Mouse (Mus musculus) adipocyte (in vitro differentiated cells): ENCODE data around the gene C530008M17Rik.

Experiments used
- DNase-seq: peaks from one replicate; pipeline ENCODE4 v3.0.0-alpha.2; 2016; ENCODE audit warnings: low spot score

C530008M17Rik gene

GRCm38 (mm10) chr5:76773492-76774158 is 117.3 kb downstream of the C530008M17Rik start:
- DNase-seq, result no peak

GRCm38 (mm10) chr5:76779094-76779615 is 122.8 kb downstream of the C530008M17Rik start:
- DNase-seq, result no peak

- DNase-seq, result no peak
Observed at GRCm38 (mm10) chr5:76781943-76782342, 125.6 kb downstream of the C530008M17Rik start.

GRCm38 (mm10) chr5:76782414-76783103 is 126.2 kb downstream of the C530008M17Rik start:
- no peak for DNase-seq

GRCm38 (mm10) chr5:76783104-76783441 is 126.8 kb downstream of the C530008M17Rik start:
- no peak for DNase-seq

- no peak for DNase-seq
Observed at GRCm38 (mm10) chr5:76784151-76784723, 127.9 kb downstream of the C530008M17Rik start.

GRCm38 (mm10) chr5:76785013-76785412 is 128.7 kb downstream of the C530008M17Rik start:
- DNase-seq, result no peak

- DNase-seq, result no peak
Observed at GRCm38 (mm10) chr5:76789881-76790280, 133.6 kb downstream of the C530008M17Rik start.

- DNase-seq, result no peak
Observed at GRCm38 (mm10) chr5:76791280-76791679, 135.0 kb downstream of the C530008M17Rik start.

- no peak for DNase-seq
Observed at GRCm38 (mm10) chr5:76792720-76793119, 136.4 kb downstream of the C530008M17Rik start.

- no peak for DNase-seq
Observed at GRCm38 (mm10) chr5:76798043-76798442, 141.7 kb downstream of the C530008M17Rik start.

GRCm38 (mm10) chr5:76799471-76799870 is 143.2 kb downstream of the C530008M17Rik start:
- no peak for DNase-seq

- DNase-seq, result no peak
Observed at GRCm38 (mm10) chr5:76809031-76809430, 152.7 kb downstream of the C530008M17Rik start.

GRCm38 (mm10) chr5:76815035-76815434 is 158.7 kb downstream of the C530008M17Rik start:
- no peak for DNase-seq

- DNase-seq, result no peak
Observed at GRCm38 (mm10) chr5:76815786-76816455, 159.6 kb downstream of the C530008M17Rik start.

GRCm38 (mm10) chr5:76816748-76817147 is 160.4 kb downstream of the C530008M17Rik start:
- DNase-seq, result no peak

GRCm38 (mm10) chr5:76817678-76818077 is 161.4 kb downstream of the C530008M17Rik start:
- no peak for DNase-seq

- DNase-seq, result no peak
Observed at GRCm38 (mm10) chr5:76818807-76819206, 162.5 kb downstream of the C530008M17Rik start.

- DNase-seq, result no peak
Observed at GRCm38 (mm10) chr5:76822097-76822496, 165.8 kb downstream of the C530008M17Rik start.

- DNase-seq, result no peak
Observed at GRCm38 (mm10) chr5:76828527-76829240, 172.4 kb downstream of the C530008M17Rik start.

GRCm38 (mm10) chr5:76832529-76833210 is 176.4 kb downstream of the C530008M17Rik start:
- DNase-seq, result no peak
